Mouse (Mus musculus): ENCODE measurements at regions not wholly inside any gene's neighbourhood (a gene's known extent, or its start where the extent isn't known, plus 50 kb on each side); places are given as distances from the start of the nearest gene placed in this dataset.
A peak's percentile ranks its signal among the peaks of the same experiment; 100 is the strongest.
"Not testable (repeated sequence)": the region's sequence is repeated elsewhere in the genome, so short reads cannot be mapped to it uniquely, and the experiment has no call there.

- no peak for DNase-seq
Observed at GRCm38 (mm10) chr13:113484159-113484762, 134.1 kb downstream of the Snx18 start.

- DNase-seq = no peak
Observed at GRCm38 (mm10) chr13:113482911-113483310, 135.5 kb downstream of the Snx18 start.

- DNase-seq = no peak
Observed at GRCm38 (mm10) chr13:113477901-113478510, 140.4 kb downstream of the Snx18 start.

GRCm38 (mm10) chr13:113470822-113471557 is 147.4 kb downstream of the Snx18 start:
- no peak for DNase-seq

- DNase-seq = peak; percentile 55
Observed at GRCm38 (mm10) chr13:113464190-113465064, 153.9 kb downstream of the Snx18 start.

GRCm38 (mm10) chr13:113463420-113463819 is 154.9 kb downstream of the Snx18 start:
- no peak for DNase-seq

GRCm38 (mm10) chr13:113454490-113455295 is 161.7 kb downstream of the BC067074 start:
- no peak for DNase-seq

- no peak for DNase-seq
Observed at GRCm38 (mm10) chr13:113448378-113448777, 155.4 kb downstream of the BC067074 start.

- no peak for DNase-seq
Observed at GRCm38 (mm10) chr13:113446226-113446625, 153.3 kb downstream of the BC067074 start.

GRCm38 (mm10) chr13:113444481-113444880 is 151.5 kb downstream of the BC067074 start:
- DNase-seq = not testable (repeated sequence)

GRCm38 (mm10) chr13:113443078-113443477 is 150.1 kb downstream of the BC067074 start:
- no peak for DNase-seq

- DNase-seq = no peak
Observed at GRCm38 (mm10) chr13:113442169-113442568, 149.2 kb downstream of the BC067074 start.

- no peak for DNase-seq
Observed at GRCm38 (mm10) chr13:113440137-113440536, 147.2 kb downstream of the BC067074 start.

- no peak for DNase-seq
Observed at GRCm38 (mm10) chr13:113439516-113439915, 146.6 kb downstream of the BC067074 start.

GRCm38 (mm10) chr13:113438872-113439271 is 145.9 kb downstream of the BC067074 start:
- no peak for DNase-seq

- no peak for DNase-seq
Observed at GRCm38 (mm10) chr13:113436288-113436687, 143.3 kb downstream of the BC067074 start.

GRCm38 (mm10) chr13:113435117-113435516 is 142.2 kb downstream of the BC067074 start:
- no peak for DNase-seq

GRCm38 (mm10) chr13:113433456-113433855 is 140.5 kb downstream of the BC067074 start:
- no peak for DNase-seq

GRCm38 (mm10) chr13:113429615-113430014 is 136.7 kb downstream of the BC067074 start:
- DNase-seq = no peak
